Mouse (Mus musculus) right cerebral cortex, postnatal 36 days (tissue): Measurements from ENCODE around the gene Prdm16.

Experiments
- DNase-seq, 2 experiments: peaks; one replicate each; pipeline ENCODE4 v3.0.0; 2022; ENCODE audit warnings: low spot score in 2 of 2, mixed read lengths in 1 of 2

Gene Prdm16

DNA sequence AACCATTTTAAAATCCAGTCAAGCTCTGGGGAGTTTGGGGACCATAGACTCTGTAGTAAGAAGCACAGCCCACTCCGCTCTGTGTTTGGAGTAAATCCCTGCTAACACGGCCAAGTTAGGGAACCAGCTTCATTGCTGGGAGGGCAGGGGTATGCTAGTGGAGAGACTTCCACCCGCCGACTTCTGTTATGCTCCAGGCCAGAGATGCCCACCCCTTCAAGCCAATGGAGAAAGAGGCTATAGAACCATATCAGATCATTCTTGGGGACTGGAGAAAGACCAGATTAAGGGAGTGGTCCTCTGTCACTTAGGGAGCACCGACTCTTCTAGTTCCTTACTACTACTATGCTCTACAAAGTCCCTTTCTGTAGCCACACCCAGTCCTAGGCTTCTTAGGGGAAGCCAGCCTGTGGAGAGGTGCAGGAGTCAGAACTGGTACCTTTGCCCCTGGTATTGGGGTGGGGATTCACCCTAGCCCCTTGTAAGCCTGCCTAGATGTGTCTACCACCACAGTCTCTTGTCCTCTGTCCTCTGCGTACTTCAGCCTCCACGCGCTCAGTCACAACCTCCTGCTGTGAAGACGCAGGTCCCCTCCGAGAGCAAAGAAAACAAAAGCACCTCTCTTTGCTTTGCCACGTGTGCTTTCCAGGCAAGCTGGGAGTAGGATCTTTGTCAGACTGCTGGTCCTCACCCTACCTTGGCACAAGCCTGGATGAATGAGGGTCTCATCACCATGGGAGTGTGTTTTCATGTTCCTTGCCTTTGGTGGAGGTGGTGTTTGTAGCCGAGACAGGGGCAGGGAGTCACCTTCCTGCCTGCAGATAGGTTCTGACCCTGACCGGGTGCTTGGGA is 3.1 kb upstream of the Prdm16 start:
- no peak for DNase-seq

DNA sequence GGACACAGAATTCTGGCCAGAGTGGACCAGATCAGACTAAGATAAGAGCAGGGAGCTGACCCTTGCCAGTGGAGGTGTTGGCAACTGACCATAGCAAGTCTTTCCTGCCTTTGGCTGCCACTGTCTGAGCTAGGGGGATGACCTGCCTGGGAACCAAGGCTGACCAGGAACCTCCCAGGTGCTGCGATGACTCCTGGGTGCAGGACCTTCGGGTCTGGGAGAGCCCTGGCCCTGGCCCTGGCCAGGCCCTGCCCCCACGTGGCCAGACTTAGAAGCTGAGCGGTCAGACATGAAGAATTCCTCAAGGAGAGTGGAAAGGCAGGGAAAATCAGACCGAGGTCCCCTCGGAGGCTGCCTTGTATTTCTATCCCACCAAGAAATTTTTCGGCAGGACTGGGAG is 2.5 kb upstream of the Prdm16 start:
- DNase-seq: no peak

GRCm38 (mm10) chr4:154638320-154638886 is 1.7 kb upstream of the Prdm16 start:
- no peak for DNase-seq

DNA sequence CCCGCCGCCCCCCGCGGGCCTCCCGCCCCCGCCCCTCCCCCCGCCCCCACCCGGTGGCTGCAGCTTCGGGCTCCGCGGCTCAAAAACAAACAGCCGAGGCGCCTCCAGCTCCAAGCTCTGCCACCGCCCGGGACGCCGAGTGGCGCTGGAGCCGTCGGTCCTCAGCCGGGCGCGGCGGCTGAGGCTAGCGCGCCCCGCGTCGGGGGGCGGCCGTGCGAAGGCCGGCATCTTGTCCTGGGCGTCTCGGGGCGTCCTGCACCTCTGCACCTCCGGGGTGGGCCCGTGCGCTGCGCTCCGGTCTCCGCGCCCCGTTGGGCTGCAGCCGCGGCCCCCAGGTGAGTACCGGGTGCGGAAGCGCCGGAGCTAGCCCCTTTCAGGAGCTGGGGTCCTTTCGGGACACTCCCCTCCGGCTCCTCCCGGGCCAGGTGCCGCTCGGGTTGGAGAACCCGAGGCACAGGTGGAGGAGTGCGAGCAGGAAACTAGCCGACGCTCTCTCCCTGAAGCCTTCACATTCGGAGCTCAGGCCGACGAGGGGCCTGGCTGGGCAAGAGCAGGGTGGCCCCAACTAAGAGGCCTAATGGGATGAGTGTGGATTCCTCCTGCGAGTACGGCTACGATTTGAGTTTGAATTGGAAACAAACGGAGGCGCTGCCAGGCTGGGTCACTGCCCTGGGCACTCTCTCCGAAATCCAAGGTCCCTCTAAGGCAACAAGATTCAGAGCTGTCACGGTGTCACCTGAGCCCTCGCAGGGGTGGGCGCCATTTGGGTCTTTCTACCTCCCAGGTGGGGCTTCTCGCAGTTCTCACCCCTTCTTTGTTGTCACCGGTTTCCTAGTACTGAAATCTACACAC is 1.0 kb upstream of the Prdm16 start:
- no peak for DNase-seq

DNA sequence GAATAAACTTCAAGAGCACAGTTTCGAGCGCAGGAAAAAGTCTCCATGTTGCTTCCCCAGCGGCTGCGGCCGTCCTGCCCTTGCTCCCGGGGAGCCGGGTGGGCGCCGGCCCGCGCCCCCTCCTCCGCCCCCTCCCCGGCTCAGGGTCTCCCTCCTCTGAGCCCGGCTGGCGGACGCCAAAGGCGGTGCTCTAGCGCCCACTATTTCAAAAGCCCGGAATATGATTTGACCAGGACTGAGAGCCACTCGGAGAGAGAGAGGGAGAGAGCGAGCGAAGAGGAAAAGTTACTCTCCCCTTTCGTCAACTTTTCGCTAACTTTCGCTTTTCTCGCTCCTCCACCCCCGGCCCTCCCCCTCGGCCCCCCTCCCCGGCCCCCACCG is 630 bp downstream of the Prdm16 start:
- no peak for DNase-seq

GRCm38 (mm10) chr4:154635241-154636052 is 1.2 kb downstream of the Prdm16 start:
- no peak for DNase-seq

DNA sequence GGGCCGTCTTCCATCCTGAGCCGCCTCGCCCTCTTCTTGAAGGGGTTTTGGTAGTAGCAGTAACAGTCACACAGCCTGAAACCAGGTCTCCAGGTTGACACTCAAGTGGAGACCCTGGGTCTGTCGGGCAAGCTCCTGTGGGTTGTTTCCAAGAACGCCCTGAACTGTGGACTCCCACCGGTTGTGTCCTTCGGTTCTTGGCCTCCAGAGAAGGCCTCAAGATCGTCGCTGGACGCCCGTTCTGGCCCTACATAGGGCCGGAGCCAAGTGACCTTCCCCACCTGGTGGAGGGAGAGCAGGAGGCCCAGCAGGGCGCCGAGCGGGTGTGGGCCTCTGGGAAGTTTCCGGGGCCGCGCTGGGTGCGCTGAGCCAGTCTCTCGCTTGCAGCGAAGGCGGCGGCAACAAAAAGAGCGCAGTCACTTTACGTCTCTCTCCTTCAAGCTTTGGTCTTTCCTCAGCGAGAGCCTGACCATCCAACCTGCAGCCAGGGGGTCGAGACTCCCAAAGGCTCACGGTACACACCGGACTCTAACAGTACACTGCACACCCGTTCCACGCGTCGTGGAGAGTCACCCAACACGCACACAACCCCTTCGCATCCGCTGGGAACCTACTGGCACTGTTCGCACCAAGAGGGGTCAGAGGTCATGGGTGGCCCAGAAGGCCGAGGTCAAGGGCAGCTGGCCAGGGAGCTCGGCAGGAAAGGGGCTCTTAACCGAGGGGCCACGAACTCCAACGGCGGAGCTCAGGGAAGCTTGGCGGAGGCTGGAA is 2.0 kb downstream of the Prdm16 start:
- no peak for DNase-seq

DNA sequence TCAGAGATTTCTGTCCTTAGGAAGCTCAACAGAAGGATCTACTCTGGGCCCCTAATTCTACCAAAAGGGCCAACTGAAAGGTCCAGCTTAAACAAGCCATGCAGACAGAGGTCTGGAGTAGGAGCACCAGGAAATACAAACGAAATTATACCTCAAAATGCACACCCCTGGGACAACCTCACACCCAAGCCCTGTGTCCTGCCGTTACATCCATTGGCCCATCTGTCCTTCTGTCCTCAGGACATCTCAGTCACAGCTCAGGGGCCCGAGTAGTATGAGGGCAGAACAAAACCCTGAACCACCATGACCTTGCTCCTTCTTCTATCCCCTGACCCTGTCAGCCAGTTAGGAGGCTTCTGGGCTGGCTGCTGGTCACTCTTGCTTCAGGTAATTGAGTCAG is 2.7 kb downstream of the Prdm16 start:
- DNase-seq: no peak

GRCm38 (mm10) chr4:154632800-154633764 is 3.6 kb downstream of the Prdm16 start:
- no peak for DNase-seq

DNA sequence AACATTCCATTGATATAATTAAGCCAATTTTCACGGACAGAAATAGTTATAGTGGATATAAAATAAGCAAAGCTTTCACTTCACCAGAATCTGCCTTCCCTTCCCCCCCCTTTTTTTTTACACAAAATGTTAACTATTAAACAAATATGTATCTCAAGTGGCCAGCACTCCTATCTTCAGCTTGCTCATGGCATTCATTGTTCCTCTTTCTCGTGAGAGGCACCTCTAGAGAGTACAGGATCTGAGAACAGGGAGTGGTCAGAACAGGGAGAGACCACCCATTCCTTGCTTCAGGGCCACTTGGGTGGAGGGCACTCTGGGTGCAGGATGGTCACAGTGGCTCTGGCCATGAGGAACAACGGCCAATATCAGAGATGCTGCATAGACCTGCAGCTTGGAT is 5.9 kb downstream of the Prdm16 start:
- DNase-seq: no peak

DNA sequence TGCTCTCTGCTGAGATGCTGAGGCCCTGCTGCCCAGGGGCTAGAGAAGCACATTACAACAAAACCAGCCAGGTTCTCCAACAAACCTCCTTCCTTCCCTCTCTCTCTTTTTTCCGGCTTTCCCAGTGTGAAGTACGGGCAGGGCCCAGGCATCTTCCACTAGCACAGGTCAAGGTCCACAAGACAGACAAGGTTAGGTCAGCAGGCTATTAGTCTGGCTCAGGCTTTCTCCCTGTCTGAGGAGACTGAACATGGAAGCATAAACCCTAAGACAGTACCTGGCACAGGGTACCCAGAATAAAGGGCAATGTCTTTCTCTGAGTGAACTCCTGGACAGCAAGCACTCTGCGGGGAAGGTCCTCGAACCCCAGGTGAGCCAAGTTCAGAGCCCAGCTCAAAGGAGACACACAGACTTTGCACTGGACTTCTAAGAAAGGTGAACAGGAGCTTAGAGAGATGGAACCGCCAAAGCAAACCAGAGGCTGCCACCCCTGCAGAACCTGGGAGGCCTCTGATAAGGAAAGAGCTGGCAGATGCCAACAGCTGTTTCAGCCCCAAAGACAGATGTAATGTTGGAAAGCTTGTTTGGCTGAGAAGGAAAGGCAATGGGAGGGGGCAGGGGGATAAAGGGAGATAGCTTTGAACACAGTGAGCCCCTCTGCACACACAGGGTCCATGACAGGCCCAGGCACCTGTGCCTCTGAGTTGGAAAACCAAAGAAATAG is 9.1 kb downstream of the Prdm16 start:
- DNase-seq: no peak

GRCm38 (mm10) chr4:154626282-154626681 is 10.4 kb downstream of the Prdm16 start:
- no peak for DNase-seq

DNA sequence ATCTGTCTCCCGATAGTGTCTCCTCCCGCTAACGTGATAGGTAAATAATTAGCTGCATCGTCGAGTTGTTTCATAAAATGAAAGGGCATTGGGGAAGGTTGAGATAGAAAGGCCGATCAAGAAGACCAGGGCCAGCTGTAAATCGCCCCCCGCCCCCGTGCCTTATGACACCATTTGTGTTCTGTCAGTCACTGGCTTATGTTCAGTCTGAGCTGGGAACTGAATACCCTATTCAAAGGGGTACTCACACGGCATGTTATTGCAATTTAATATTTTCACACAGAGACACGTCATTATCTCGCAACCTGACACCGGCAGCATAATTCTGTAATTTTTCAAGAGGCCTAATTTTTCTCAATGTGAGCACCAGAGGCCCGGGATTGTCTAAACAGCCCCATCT is 11.0 kb downstream of the Prdm16 start:
- DNase-seq: no peak

DNA sequence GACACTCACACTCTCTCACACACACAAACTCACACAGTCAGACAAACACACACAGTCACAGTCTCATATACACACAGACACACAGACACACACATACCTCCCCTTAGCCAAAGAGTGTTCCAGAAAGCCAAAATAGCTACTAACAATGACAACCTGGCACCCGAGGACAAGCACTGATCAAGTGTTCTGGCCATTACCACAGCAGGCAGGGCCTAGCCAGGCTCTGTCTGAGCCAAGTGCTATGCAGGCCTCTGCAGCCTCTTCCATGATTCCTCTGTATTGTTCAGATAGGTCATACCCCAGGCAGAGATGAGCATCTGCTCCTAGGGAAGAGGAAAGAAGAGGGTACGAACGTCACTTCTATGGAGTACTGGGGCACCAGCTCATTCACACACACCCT is 13.4 kb downstream of the Prdm16 start:
- DNase-seq: no peak

GRCm38 (mm10) chr4:154622521-154622920 is 14.2 kb downstream of the Prdm16 start:
- DNase-seq: no peak

- DNase-seq: no peak
Observed at GRCm38 (mm10) chr4:154611167-154611566, 25.5 kb downstream of the Prdm16 start.

DNA sequence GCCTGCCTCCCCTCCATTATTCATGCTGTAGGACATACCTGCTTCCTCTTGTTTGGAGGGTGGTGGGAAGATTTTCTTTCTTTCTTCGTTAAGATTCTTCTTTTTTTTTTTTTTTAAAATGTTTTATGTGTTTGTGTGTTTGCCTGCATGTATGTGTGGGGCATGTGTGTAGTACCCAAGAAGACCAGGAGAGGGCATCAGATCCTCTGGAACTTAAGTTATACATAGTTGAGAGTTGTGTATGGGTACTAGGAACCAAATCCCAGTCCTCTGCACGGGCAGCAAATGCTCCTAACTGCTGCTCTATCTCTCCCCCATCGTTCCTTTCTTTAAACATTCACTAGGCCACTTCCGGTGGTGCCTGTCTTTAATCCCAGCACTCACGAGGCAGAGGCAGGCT is 28.9 kb downstream of the Prdm16 start:
- no peak for DNase-seq

- no peak for DNase-seq
Observed at GRCm38 (mm10) chr4:154604442-154604830, 32.2 kb downstream of the Prdm16 start.
